24 mouse cellular contexts compared by ENCODE assay signal in genomic region chr17:3295097-3295496, GRCm38 (mm10). TPM values are rescaled to one million over a fixed set of nuclear protein-coding genes. Genes with fewer than 3 reads are reported as not detected.
A peak's percentile ranks its signal among the peaks of the same experiment; 100 is the strongest.
DNase-seq lines count a peak whose midpoint lies in the region; ATAC-seq and TF ChIP-seq lines count a peak whose summit lies in the region.
"Had no signal": no experiment of that assay in that cellular context is flagged by ENCODE, and none has a peak within 500 bp of the region (broad histone marks: within the 10 kb centered on the region; RNA-seq: fewer than 3 reads in every experiment).

No protein-coding gene starts in this region.

- H3K4me3 ChIP-seq in heart, embryonic 15.5 days = no peak overlapping the region
- no peak overlapping the region for H3K4me3 ChIP-seq in heart, adult 2 months
- H3K4me3 ChIP-seq in MEL (ENCODE audit: control insufficient read depth in 1 of 2, insufficient read depth in 1 of 2, low read depth in 2 of 2, low read length in 2 of 2) = no peak overlapping the region
- H3K4me3 ChIP-seq in intestine, embryonic 15.5 days (replicated peaks) = no peak overlapping the region
- H3K4me3 ChIP-seq in small intestine, adult 2 months (ENCODE audit: low read depth, low read length) = no peak overlapping the region
- H3K4me3 ChIP-seq: embryonic facial prominence, embryonic 12.5 days; forebrain, embryonic 12.5 days; hindbrain, embryonic 10.5 days; midbrain, embryonic 12.5 days had no signal

- H3K27ac ChIP-seq in heart, embryonic 15.5 days = 0 out of 2 replicates have a peak overlapping the region, but pooled peaks have one; percentile 7
- no peak overlapping the region for H3K27ac ChIP-seq in heart, adult 2 months
- no peak overlapping the region for H3K27ac ChIP-seq in MEL (ENCODE audit: control insufficient read depth, low read depth, low read length)
- H3K27ac ChIP-seq in intestine, embryonic 15.5 days = peak overlapping the region; percentile 20
- H3K27ac ChIP-seq in small intestine, adult 2 months (ENCODE audit: insufficient read depth, low read depth, low read length) = peak overlapping the region; percentile 32; the same call in 1 of the 2 replicates
- H3K27ac ChIP-seq: embryonic facial prominence, embryonic 12.5 days; forebrain, embryonic 12.5 days; hindbrain, embryonic 10.5 days; midbrain, embryonic 12.5 days had no signal

- H3K9ac ChIP-seq in heart, embryonic 15.5 days = no peak overlapping the region
- H3K9ac ChIP-seq in heart, adult 2 months (ENCODE audit: low read depth, low read length) = no peak overlapping the region
- H3K9ac ChIP-seq in MEL (ENCODE audit: control insufficient read depth, low read depth, low read length, poor library complexity, severe bottlenecking) = no peak overlapping the region
- no peak overlapping the region for H3K9ac ChIP-seq in intestine, embryonic 15.5 days
- H3K9ac ChIP-seq: embryonic facial prominence, embryonic 12.5 days; forebrain, embryonic 12.5 days; liver, postnatal 0 days; midbrain, embryonic 12.5 days had no signal

- 0 out of 2 replicates have a peak, but pooled peaks have one; percentile 14 for ATAC-seq in heart, embryonic 15.5 days (replicated peaks; ENCODE audit: insufficient number of reproducible peaks, insufficient read depth, low FRiP score, low read depth)
- ATAC-seq in intestine, embryonic 15.5 days = peak; percentile 83
- ATAC-seq: hindbrain, embryonic 16.5 days; liver, postnatal 0 days; lung, postnatal 0 days had no signal

- TF ChIP-seq EP300 in heart, adult 2 months (IDR thresholded peaks at IDR 0.05; ENCODE audit: insufficient read depth, low read depth, low read length) = no peak
- TF ChIP-seq EP300 in MEL (IDR thresholded peaks at IDR 0.05; ENCODE audit: low read depth in 1 of 2, low read length in 2 of 2) = no peak

- intact Hi-C loops in heart, adult 2 months (cut with DNase I) = no loop called here

- no peak for TF ChIP-seq RAD21 in MEL (IDR thresholded peaks at IDR 0.05; ENCODE audit: low read depth, low read length)

- no peak for TF ChIP-seq POLR2A in heart, adult 2 months (IDR thresholded peaks at IDR 0.05; ENCODE audit: insufficient read depth, low read depth, low read length)
- TF ChIP-seq POLR2A in MEL (IDR thresholded peaks at IDR 0.05; ENCODE audit: control insufficient read depth in 1 of 2, insufficient read depth in 1 of 2, low read depth in 1 of 2, low read length in 2 of 2, poor library complexity in 1 of 2) = no peak
- TF ChIP-seq POLR2A in small intestine, adult 2 months (IDR thresholded peaks at IDR 0.05; ENCODE audit: low read depth, low read length) = no peak

- H3K79me2 ChIP-seq in heart, adult 2 months (replicated peaks; ENCODE audit: control insufficient read depth, insufficient read depth, low read length) = no peaks in the 10 kb centered on the region
- H3K79me2 ChIP-seq in MEL (ENCODE audit: control insufficient read depth, insufficient read depth, low read length, poor library complexity) = no peaks in the 10 kb centered on the region

- no peak for TF ChIP-seq CTCF in heart, adult 2 months (IDR thresholded peaks at IDR 0.05)
- no peak for TF ChIP-seq CTCF in MEL (IDR thresholded peaks at IDR 0.05 in 2 of 3, conservative IDR thresholded peaks at IDR 0.05 in 1 of 3; ENCODE audit: control insufficient read depth in 1 of 3, insufficient read depth in 1 of 3, low read depth in 2 of 3, low read length in 3 of 3, poor library complexity in 1 of 3, severe bottlenecking in 1 of 3)
- TF ChIP-seq CTCF in small intestine, adult 2 months (IDR thresholded peaks at IDR 0.05; ENCODE audit: extremely low read depth, insufficient read length, insufficient replicate concordance, low read depth, low read length) = no peak

- H3K9me3 ChIP-seq in heart, embryonic 15.5 days (replicated peaks) = no peaks in the 10 kb centered on the region
- no peaks in the 10 kb centered on the region for H3K9me3 ChIP-seq in MEL (replicated peaks; ENCODE audit: insufficient read depth, low read length)
- no peaks in the 10 kb centered on the region for H3K9me3 ChIP-seq in intestine, embryonic 15.5 days
- H3K9me3 ChIP-seq: embryonic facial prominence, embryonic 12.5 days; forebrain, embryonic 12.5 days; hindbrain, embryonic 10.5 days; midbrain, embryonic 12.5 days had no signal

- H3K4me1 ChIP-seq in heart, embryonic 15.5 days (replicated peaks) = peaks cover 11% of the 10 kb centered on the region
- H3K4me1 ChIP-seq in heart, adult 2 months (ENCODE audit: control insufficient read depth, insufficient read depth, low read length) = peaks cover 2% of the 10 kb centered on the region
- peaks cover 0 to 4% of the 10 kb centered on the region in 2 experiments; a peak in 2 of 4 replicates for H3K4me1 ChIP-seq in MEL (ENCODE audit: control insufficient read depth in 1 of 2, insufficient read depth in 2 of 2, low read length in 2 of 2)
- H3K4me1 ChIP-seq in intestine, embryonic 15.5 days (replicated peaks) = peaks cover 15% of the 10 kb centered on the region; the same call in 1 of the 2 replicates
- peaks cover 27% of the 10 kb centered on the region for H3K4me1 ChIP-seq in small intestine, adult 2 months (ENCODE audit: control insufficient read depth, insufficient read depth, insufficient read length, low read length)
- H3K4me1 ChIP-seq: embryonic facial prominence, embryonic 12.5 days; forebrain, embryonic 12.5 days; midbrain, embryonic 12.5 days had no signal

- H3K36me3 ChIP-seq in heart, embryonic 15.5 days = no peaks in the 10 kb centered on the region
- no peaks in the 10 kb centered on the region for H3K36me3 ChIP-seq in heart, adult 2 months (ENCODE audit: control insufficient read depth, insufficient read depth, low read length)
- no peaks in the 10 kb centered on the region for H3K36me3 ChIP-seq in MEL (ENCODE audit: control insufficient read depth in 1 of 2, insufficient read depth in 2 of 2, low read length in 2 of 2)
- no peaks in the 10 kb centered on the region for H3K36me3 ChIP-seq in intestine, embryonic 15.5 days
- H3K36me3 ChIP-seq in small intestine, adult 2 months (ENCODE audit: control insufficient read depth, insufficient read depth, low read length) = no peaks in the 10 kb centered on the region

- H3K4me2 ChIP-seq in heart, embryonic 15.5 days = no peak overlapping the region
- no peak overlapping the region for H3K4me2 ChIP-seq in intestine, embryonic 15.5 days (replicated peaks)
- H3K4me2 ChIP-seq: embryonic facial prominence, embryonic 12.5 days; forebrain, embryonic 12.5 days; liver, embryonic 11.5 days; midbrain, embryonic 12.5 days had no signal

- WGBS in heart, embryonic 15.5 days = 33% methylated on average over 2 of the region's 2 CpGs
- WGBS in heart, adult 2 months = 27% methylated on average over 2 of the region's 2 CpGs
- 5% methylated on average over 2 of the region's 2 CpGs for WGBS in intestine, embryonic 15.5 days
- 16% methylated on average over 2 of the region's 2 CpGs for whole genome bisulfite sequencing in small intestine, adult 2 months

- DNase-seq in heart, adult 2 months = no peak
- peak; percentile 22 for DNase-seq in MEL (ENCODE audit: low read depth, low spot score)
- no peak for DNase-seq in lung, postnatal 10 days
- DNase-seq in urinary bladder, postnatal 10 days (ENCODE audit: low spot score) = no peak
- DNase-seq in cerebellum, postnatal 25 days = no peak
- DNase-seq: adrenal gland, postnatal 36 days; cerebellum, adult 11 months; cerebellum, adult 9-11 months; gastrocnemius, postnatal 36 days; kidney, adult 18-20 months; kidney, postnatal 36 days; liver, postnatal 0 days; retina, postnatal 1 day; thymus, adult 2 months had no signal

- no peaks in the 10 kb centered on the region for H3K27me3 ChIP-seq in heart, embryonic 15.5 days
- no peaks in the 10 kb centered on the region for H3K27me3 ChIP-seq in heart, adult 2 months (ENCODE audit: control insufficient read depth, insufficient read depth, low read length)
- no peaks in the 10 kb centered on the region for H3K27me3 ChIP-seq in MEL (ENCODE audit: control insufficient read depth in 1 of 2, insufficient read depth in 2 of 2, low read length in 2 of 2)
- no peaks in the 10 kb centered on the region for H3K27me3 ChIP-seq in intestine, embryonic 15.5 days (replicated peaks)
- H3K27me3 ChIP-seq in small intestine, adult 2 months (ENCODE audit: control insufficient read depth, insufficient read depth, low read length) = no peaks in the 10 kb centered on the region
- H3K27me3 ChIP-seq: embryonic facial prominence, embryonic 12.5 days; forebrain, embryonic 12.5 days; midbrain, embryonic 12.5 days had no signal

TF ChIP-seq in MEL, 35 proteins besides CTCF, POLR2A, EP300 and RAD21:
- TF ChIP-seq ZKSCAN1 (IDR thresholded peaks at IDR 0.05; ENCODE audit: low read depth, low read length) = no peak

RNA-seq across cellular contexts. Expression of gene Tiam2, which starts 31.3 kb away (rescaled TPM):
- polyA plus RNA-seq in heart, embryonic 15.5 days (2015; fragmentation: Nextera tagmentation; extraction: Ambion mirVana) = 3.8 and 4.2 TPM in 2 replicates
- 1 to 10 TPM; 2.3 to 2.7 TPM for total RNA-seq in heart, adult 2 months (2021)
- 1.1 and 1.7 TPM in 2 replicates for polyA plus RNA-seq in heart, adult 2 months (2012; rRNA removed)
- 0.10 and 0.42 TPM in 2 replicates for total RNA-seq in MEL (2012; rRNA removed)
- 1 to 10 TPM in 1 of 2 experiments, not detected in 1; 1.9 TPM for polyA plus RNA-seq in MEL (2012; ENCODE audit: insufficient read depth in 1 of 2, insufficient read length in 2 of 2, low read depth in 1 of 2, low replicate concordance in 2 of 2, missing spikeins in 1 of 2)
- polyA plus RNA-seq in intestine, embryonic 15.5 days (2015; fragmentation: Nextera tagmentation; extraction: Ambion mirVana) = 3.4 and 3.8 TPM in 2 replicates
- 1.5 and 2.7 TPM in 2 replicates for polyA plus RNA-seq in small intestine, adult 2 months (2012; rRNA removed)

Comparison
In these comparisons a context has a peak if more than half of its experiments do, and no peak if none do; other contexts are left out.
1. H3K27ac ChIP-seq: peak in heart, embryonic 15.5 days (single experiment), intestine, embryonic 15.5 days (single experiment) and small intestine, adult 2 months (single experiment); none in heart, adult 2 months (single experiment) and MEL (single experiment).